Mouse (Mus musculus): Measurements from ENCODE around the gene Col11a2.
A peak's percentile ranks its signal among the peaks of the same experiment; 100 is the strongest.
"Not testable (repeated sequence)": the region's sequence is repeated elsewhere in the genome, so short reads cannot be mapped to it uniquely, and the experiment has no call there.

Gene Col11a2

GRCm38 (mm10) chr17:34038878-34039561 lies at the start of gene Col11a2:
Gene Col11a2, plus strand, starts transcription at chr17:34039437.
- no peak for DNase-seq

GRCm38 (mm10) chr17:33991788-33992664 lies 47.2 kb upstream of the Col11a2 start:
- DNase-seq = peak; percentile 65

DNA sequence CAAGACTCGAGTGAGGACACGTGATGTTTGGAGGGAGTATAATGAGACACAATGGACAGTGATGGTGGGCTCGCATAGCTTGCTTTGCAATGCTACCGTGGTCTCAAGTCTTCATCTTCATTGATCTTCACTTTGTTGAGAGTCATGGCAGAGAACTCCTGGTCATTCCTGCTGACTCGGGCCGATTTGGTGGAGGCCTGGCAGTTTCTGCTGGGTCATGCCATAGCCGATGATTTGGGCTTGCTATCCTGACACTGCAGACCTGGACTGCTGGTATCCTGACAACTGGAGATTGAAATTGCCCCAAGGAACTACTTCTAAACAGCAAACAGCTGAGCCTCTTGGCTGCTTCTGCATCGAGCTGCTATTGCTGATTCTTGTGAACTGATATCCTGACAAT lies 44.3 kb upstream of the Col11a2 start:
- no peak for DNase-seq

GRCm38 (mm10) chr17:33995651-33996050 lies 43.6 kb upstream of the Col11a2 start:
- DNase-seq = no peak

DNA sequence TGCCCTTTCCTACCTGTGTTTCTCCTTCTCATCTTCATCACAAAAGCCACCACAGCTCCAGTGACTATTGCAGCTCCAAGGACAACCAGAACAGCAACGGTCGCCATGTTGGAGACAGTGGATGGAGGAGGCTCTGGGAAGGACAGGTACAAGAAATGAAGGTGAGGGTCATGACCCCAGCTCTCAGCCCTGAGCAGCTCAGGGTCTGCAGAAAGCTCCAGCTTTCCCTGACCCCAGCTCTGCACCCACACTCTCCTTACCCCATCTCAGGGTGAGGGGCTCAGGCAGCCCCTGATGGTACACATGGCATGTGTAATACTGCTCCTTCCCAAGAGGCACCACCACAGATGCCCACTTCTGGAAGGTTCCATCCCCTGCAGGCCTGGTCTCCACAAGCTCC lies 42.2 kb upstream of the Col11a2 start:
- not testable (repeated sequence) for DNase-seq

DNA sequence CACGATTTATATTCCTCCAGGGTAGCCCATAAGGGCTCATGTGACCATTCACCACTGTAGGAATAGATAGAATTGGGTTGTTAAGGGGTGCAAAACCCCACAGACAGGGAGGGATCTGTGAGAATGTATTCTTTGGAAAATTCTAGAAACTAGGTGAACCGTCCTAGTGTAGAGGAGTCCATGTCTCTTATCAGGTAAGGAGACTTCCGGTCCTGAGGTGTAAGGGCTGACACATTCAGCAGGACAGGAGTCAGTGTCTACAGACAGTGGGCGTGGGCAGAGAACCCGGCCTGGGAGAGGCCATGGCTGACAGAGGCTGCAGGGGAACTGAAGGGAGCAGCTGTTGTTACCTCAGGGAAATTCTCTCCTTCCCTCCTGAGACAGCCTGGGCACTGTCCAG lies 40.5 kb upstream of the Col11a2 start:
- DNase-seq = not testable (repeated sequence)

DNA sequence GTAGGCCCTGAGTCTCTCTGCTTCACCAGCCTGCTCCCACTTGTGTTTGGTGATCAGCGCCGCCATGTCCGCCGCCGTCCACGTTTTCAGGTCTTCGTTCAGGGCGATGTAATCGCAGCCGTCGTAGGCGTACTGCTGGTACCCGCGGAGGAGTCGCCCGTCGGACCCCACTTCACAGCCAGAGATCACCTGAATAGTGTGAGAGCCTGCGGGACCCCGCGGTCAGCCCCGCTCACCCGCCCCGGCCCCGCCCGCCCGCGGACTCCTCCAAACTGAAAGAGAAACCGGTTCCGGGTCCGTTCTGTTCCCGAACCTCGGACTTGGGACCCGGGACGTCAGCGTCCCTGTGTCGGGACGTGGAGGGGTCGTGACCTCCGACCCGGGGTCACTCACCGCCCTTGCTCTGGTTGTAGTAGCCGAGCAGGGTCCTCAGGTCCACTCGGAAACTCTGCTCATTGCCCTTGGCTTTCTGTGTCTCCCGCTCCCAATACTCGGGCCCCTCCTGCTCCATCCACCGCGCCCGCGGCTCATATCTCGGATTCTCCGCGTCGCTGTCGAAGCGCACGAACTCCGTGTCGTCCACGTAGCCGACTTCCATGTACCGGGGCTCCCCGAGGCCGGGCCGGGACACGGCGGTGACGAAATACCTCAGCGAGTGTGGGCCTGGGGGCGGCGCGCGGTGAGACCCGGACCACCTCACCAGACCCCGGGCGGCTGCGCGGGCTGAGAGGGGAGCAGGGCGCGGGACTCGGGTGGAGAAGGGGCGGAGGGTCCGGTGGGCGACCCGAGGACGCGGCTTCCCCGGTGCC lies 39.7 kb upstream of the Col11a2 start:
- peak; percentile 14 for DNase-seq

GRCm38 (mm10) chr17:34000150-34000537 lies 39.1 kb upstream of the Col11a2 start, which contains the start of gene H2-K1:
Gene H2-K1, minus strand, starts transcription at chr17:34000347.
- DNase-seq = peak; percentile 54

- not testable (repeated sequence) for DNase-seq
Measured at GRCm38 (mm10) chr17:34000796-34001195, 38.4 kb upstream of the Col11a2 start.

- peak; percentile 59 for DNase-seq
Measured at GRCm38 (mm10) chr17:34003426-34003825, 35.8 kb upstream of the Col11a2 start.

DNA sequence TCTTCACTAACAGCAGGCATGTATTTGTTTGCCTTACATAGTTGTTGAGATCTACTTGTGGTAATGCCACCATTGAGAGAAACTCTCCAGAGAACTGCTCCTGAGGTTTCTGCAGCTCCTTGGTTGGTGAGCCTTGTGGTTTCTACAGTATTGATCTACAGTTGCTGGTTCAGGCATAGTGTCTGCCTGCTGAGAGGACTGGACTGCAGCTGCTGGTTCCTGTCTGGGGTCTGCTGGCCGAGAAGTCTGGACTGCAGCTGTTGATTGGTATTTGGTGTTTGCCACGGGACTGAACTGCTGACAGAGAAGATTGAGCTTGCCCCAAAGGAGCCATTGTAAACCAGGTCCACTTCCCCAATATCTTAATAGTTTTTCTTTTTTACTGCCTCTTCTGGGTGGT lies 32.7 kb upstream of the Col11a2 start:
- DNase-seq = no peak

GRCm38 (mm10) chr17:34010156-34010555 lies 29.1 kb upstream of the Col11a2 start:
- no peak for DNase-seq

GRCm38 (mm10) chr17:34013436-34013835 lies 25.8 kb upstream of the Col11a2 start:
- no peak for DNase-seq

DNA sequence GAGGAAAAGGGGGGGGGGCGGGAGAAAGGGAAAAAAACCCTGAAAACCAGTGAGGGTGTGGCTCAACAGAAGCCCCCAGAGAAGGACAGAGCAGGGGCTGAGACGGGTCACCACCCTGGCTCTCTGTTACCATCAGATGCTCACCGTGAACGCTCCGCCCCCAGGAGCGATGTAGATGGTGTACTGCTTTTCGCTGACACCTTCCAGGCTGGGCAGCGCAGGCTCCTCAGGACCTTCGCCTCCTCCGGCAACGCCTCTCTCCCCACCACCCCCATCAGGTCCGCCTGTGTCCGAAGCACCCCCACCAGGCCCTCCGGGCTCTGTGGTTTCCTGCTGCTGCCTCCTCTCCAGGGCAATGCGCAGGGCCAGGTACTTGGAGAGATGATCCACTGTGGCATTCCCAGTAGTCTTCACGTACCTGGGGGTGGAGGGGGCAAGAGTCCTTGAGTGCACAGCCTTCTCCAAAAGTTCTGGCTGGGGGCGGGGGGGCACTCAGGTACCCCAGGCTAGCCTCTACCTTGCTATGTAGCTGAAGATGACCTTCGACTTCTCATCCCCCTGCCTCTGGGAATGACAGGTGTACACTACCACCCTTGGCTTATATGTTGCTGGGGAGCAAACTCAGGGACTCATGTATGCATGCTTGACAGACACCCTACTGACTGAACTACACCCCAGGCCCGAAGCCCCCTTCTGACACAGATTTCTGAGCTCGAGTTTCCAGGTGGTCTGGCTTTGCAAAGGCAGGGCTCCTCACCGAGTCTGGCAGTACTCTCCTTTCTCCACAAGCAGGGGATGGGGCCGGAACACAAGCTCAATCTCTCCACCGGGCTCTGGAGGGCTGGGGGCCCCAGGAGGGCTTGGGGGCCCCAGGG lies 17.5 kb upstream of the Col11a2 start:
- no peak for DNase-seq

DNA sequence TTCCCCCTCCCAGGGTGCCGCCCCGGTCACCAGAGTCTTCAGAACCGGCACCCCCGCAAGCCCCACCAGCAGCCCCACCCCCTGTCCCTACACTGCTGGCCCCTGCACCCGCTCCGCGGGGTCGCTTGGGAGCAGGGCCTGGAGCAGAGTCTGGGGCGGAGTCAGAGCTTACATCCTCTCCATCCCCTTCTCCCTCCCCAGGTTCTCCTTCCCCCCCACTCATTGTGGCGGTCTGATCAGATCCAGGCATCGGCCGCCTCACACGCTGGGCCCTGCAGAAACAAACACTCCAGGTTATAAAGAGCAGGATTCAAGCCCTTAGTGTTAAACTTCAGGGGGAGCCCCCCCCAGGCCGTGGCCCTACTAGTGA lies 16.8 kb upstream of the Col11a2 start:
- no peak for DNase-seq

DNA sequence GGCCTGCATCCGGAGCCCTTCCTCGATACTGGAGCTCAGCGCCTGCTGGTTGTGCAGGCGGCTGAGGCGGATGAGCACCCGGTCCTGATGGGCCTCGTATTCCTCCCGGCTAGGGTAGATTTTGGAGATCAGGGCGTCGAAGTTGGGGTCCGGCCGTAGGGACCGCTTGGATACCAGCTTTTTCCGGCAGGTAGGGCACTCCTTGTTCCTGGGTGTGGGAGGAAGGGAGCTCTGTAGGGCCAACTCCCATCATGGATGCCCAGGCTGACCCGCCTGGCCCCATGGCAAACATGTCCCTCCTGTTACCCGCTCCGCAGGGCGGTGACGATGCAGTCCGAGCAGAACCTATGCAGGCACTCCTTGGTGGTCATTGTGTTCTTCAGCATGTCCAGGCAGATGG lies 16.2 kb upstream of the Col11a2 start:
- no peak for DNase-seq

GRCm38 (mm10) chr17:34023678-34024077 lies 15.6 kb upstream of the Col11a2 start:
- DNase-seq = no peak

GRCm38 (mm10) chr17:34024317-34024821 lies 14.9 kb upstream of the Col11a2 start, which contains the start of gene Ring1:
Gene Ring1, minus strand, starts transcription at chr17:34024680.
- peak; percentile 88 for DNase-seq

GRCm38 (mm10) chr17:34024861-34025755 lies 14.1 kb upstream of the Col11a2 start:
- DNase-seq = peak; percentile 49

- DNase-seq = peak; percentile 37
Measured at GRCm38 (mm10) chr17:34025756-34026151, 13.5 kb upstream of the Col11a2 start.

DNA sequence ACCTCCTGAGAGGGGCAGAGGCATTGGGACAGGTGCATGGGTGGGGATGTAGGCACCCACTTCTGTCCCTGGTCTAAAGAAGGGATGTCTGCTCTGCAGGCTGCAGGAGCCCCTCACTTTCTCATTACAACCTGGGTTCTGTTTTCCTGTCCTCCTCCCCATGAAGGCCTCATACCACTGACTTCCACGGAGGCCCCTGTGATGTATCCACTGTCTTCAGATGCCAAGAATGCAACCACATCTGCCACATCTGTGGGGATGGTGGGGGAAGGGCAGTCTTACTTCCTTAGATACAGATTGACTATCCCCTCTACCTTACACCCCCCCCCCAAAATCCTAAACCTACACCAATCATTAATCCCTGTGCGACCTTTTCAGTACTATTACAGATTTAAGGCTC lies 13.0 kb upstream of the Col11a2 start:
- no peak for DNase-seq

Data from right cerebral cortex, postnatal 4 days (tissue).